Mouse (Mus musculus) liver, postnatal 0 days (tissue): ENCODE measurements around the gene Tbc1d21. TPM values are rescaled to one million over a fixed set of nuclear protein-coding genes. Genes with fewer than 3 reads are reported as not detected.

Experiments used
- ATAC-seq: fragments of 200-750 bp; cut with Nextera tagmentation; 2 replicates; pipeline ENCODE4 v1.8.0; 2017; ENCODE audit warnings: mild to moderate bottlenecking, moderate library complexity
- DNase-seq: peaks from one replicate; pipeline ENCODE4 v3.0.0-alpha.2; 2016
- H3K27ac ChIP-seq: fragments of 300-500 bp; sonication (generic); 2 replicates; pipeline ENCODE4 v1.5.1; 2014; ENCODE audit warnings: antibody characterized with exemption, moderate library complexity, mild to moderate bottlenecking, low read depth
- H3K27me3 ChIP-seq: fragments of 300-500 bp; sonication (generic); 2 replicates; pipeline ENCODE4 v1.6.1; 2014; ENCODE audit warnings: low read length, control low read depth, mixed read lengths; ENCODE audit not compliant: insufficient read depth
- H3K36me3 ChIP-seq: fragments of 300-500 bp; sonication (generic); replicated peaks from 2 replicates; pipeline ENCODE4 v1.6.1; 2014; ENCODE audit warnings: mild to moderate bottlenecking, control low read depth, low read length, moderate library complexity, mixed read lengths; ENCODE audit not compliant: insufficient read depth
- H3K4me1 ChIP-seq: fragments of 300-500 bp; sonication (generic); 2 replicates; pipeline ENCODE4 v1.6.1; 2014; ENCODE audit warnings: antibody characterized with exemption, mild to moderate bottlenecking, control low read depth; ENCODE audit not compliant: insufficient read depth
- H3K4me2 ChIP-seq: fragments of 300-500 bp; sonication (generic); 2 replicates; pipeline ENCODE4 v1.6.1; 2014; ENCODE audit warnings: low read depth, mild to moderate bottlenecking, low read length, moderate library complexity, mixed read lengths
- H3K4me3 ChIP-seq: fragments of 300-500 bp; sonication (generic); 2 replicates; pipeline ENCODE4 v1.5.1; 2014; ENCODE audit warnings: low read depth, low read length
- H3K9ac ChIP-seq: fragments of 300-500 bp; sonication (generic); replicated peaks from 2 replicates; pipeline ENCODE4 v1.6.1; 2014; ENCODE audit warnings: mild to moderate bottlenecking, moderate library complexity
- H3K9me3 ChIP-seq: fragments of 300-500 bp; sonication (generic); 2 replicates; pipeline ENCODE4 v1.6.1; 2016; ENCODE audit warnings: mild to moderate bottlenecking, control low read depth, low read length, mixed read lengths
- CTCF ChIP-seq: sonication (generic); IDR thresholded peaks from 2 replicates; pipeline ENCODE4 v1.5.1; 2016; ENCODE audit warnings: antibody characterized with exemption, low read depth
- EP300 ChIP-seq: IDR thresholded peaks from 2 replicates; pipeline ENCODE4 v1.6.1; 2016; ENCODE audit warnings: antibody characterized with exemption, low read depth, mild to moderate bottlenecking
- WGBS: fragments of 180-500 bp; shearing (Covaris S2); extraction: QIAGEN DNeasy Blood & Tissue Kit; methylation state at CpG from one replicate; pipeline ENCODE4 v1.1.7; 2014; ENCODE audit not compliant: insufficient replicate concordance; 5-methylcytosine and 5-hydroxymethylcytosine counted together
- polyA plus RNA-seq: library from polyadenylated mRNA; unstranded; fragments of >200 nt; fragmentation: Nextera tagmentation; extraction: Ambion mirVana; gene quantifications from 2 replicates; pipeline ENCODE4 v1.2.1, GENCODE M21; 2015

Tbc1d21 gene
- polyA plus RNA-seq, 1 experiment from 2014 or later: not detected

- 63% methylated on average over 30 of the region's 33 CpGs for WGBS
- no peak for TF ChIP-seq EP300
- TF ChIP-seq CTCF: 0 out of 2 replicates have a peak, but pooled peaks have one; percentile 23
- Histone ChIP-seq H3K9ac (no peak overlapping the region), H3K4me3 (peak overlapping the region; percentile 19), H3K27ac (no peak overlapping the region), H3K36me3 (no peaks in the 10 kb centered on the region), H3K9me3 (no peaks in the 10 kb centered on the region), H3K4me1 (no peaks in the 10 kb centered on the region; the same call in 1 of the 2 replicates), H3K27me3 (peaks cover 28% of the 10 kb centered on the region), H3K4me2 (no peak overlapping the region)
- ATAC-seq: no peak
- DNase-seq: no peak
These were observed 58.9 kb downstream of the Tbc1d21 start for GRCm38 (mm10) chr9:58311191-58311910.

DNA sequence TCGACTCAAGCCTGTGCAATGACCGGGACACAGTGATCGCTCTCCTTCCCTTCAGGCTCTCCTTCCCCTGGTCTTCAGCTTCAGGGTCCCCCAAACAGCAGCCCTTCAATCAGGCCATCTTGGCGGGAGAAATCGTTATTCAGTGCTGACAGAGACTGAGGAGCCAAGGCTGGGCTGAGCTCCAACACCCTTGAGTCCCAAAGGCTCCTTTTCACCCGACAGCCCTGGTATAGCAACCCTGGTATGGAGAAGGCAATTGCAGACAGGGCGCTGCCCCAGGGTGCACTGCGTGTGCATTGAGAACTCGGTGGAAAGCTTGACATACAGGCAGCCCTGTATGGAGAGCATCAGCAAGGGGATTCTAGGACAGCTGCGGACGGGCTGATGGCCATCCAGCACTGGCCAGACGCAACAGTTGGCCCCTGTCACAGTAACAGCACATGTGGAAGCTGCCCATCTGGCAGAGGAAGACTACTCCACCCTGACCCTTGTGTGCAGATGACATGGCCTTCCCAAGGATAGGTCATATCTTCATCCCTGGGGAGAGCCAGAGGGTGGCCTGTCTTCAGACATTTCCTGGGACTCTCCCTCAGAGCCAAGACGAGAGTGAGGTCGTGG, 60.1 kb downstream of the Tbc1d21 start:
- Histone ChIP-seq H3K27me3 (peaks cover 28% of the 10 kb centered on the region), H3K4me3 (no peak overlapping the region), H3K4me1 (no peaks in the 10 kb centered on the region; the same call in 1 of the 2 replicates), H3K27ac (no peak overlapping the region), H3K36me3 (no peaks in the 10 kb centered on the region), H3K4me2 (no peak overlapping the region), H3K9me3 (no peaks in the 10 kb centered on the region), H3K9ac (no peak overlapping the region)
- no peak for DNase-seq
- 75% methylated on average over 14 of the region's 14 CpGs for WGBS
- TF ChIP-seq EP300: no peak
- TF ChIP-seq CTCF: no peak
- no peak for ATAC-seq

Other genes starting within 250 kb of the Tbc1d21 start
- gene Islr, start 166.1 kb downstream of the Tbc1d21 start, polyA plus RNA-seq: 2.9 and 3.0 TPM in 2 replicates
- not detected in 2 replicates for gene Islr2, start 166.1 kb downstream of the Tbc1d21 start, polyA plus RNA-seq
- gene Pml, start 120.7 kb downstream of the Tbc1d21 start, polyA plus RNA-seq: 8.4 and 8.5 TPM in 2 replicates
- 5.6 and 6.7 TPM in 2 replicates for gene Stoml1, start 117.3 kb downstream of the Tbc1d21 start, polyA plus RNA-seq
- 2.8 and 3.1 TPM in 2 replicates for gene Loxl1, start 57.3 kb downstream of the Tbc1d21 start, polyA plus RNA-seq
- not detected in 2 replicates for gene Insyn1, start 118.1 kb upstream of the Tbc1d21 start, polyA plus RNA-seq
- 1.4 and 1.5 TPM in 2 replicates for gene Cd276, start 185.0 kb upstream of the Tbc1d21 start, polyA plus RNA-seq
- gene Nptn, start 211.8 kb upstream of the Tbc1d21 start, polyA plus RNA-seq: 66.3 and 73.8 TPM in 2 replicates